Mouse (Mus musculus) kidney, embryonic 14.5 days (tissue): ENCODE data around the gene Pou2f1. TPM values are rescaled to one million over a fixed set of nuclear protein-coding genes. Genes with fewer than 3 reads are reported as not detected.

ENCODE experiments used
- ATAC-seq: fragments of 200-750 bp; cut with Nextera tagmentation; 2 replicates; pipeline ENCODE4 v1.8.0; 2017; ENCODE audit warnings: moderate number of reproducible peaks, mild to moderate bottlenecking, moderate TSS enrichment, moderate library complexity; ENCODE audit not compliant: low FRiP score, low TSS enrichment
- H3K27ac ChIP-seq: fragments of 300-500 bp; sonication (generic); 2 replicates; pipeline ENCODE4 v1.5.1; 2014; ENCODE audit warnings: low read depth, mild to moderate bottlenecking, low read length, moderate library complexity, mixed read lengths
- H3K27me3 ChIP-seq: fragments of 300-500 bp; sonication (generic); 2 replicates; pipeline ENCODE4 v1.6.1; 2014; ENCODE audit warnings: mild to moderate bottlenecking, low read length; ENCODE audit not compliant: control insufficient read depth, insufficient read depth
- H3K36me3 ChIP-seq: fragments of 300-500 bp; sonication (generic); 2 replicates; pipeline ENCODE4 v1.6.1; 2014; ENCODE audit warnings: low read length, mixed read lengths; ENCODE audit not compliant: control insufficient read depth, insufficient read depth
- H3K4me1 ChIP-seq: fragments of 300-500 bp; sonication (generic); 2 replicates; pipeline ENCODE4 v1.6.1; 2014; ENCODE audit warnings: low read length, mixed read lengths; ENCODE audit not compliant: control insufficient read depth, insufficient read depth
- H3K4me2 ChIP-seq: fragments of 300-500 bp; sonication (generic); replicated peaks from 2 replicates; pipeline ENCODE4 v1.6.1; 2014; ENCODE audit warnings: low read depth, mild to moderate bottlenecking, low read length
- H3K4me3 ChIP-seq: fragments of 300-500 bp; sonication (generic); 2 replicates; pipeline ENCODE4 v1.5.1; 2014; ENCODE audit warnings: mild to moderate bottlenecking, low read length
- H3K9ac ChIP-seq: fragments of 300-500 bp; sonication (generic); 2 replicates; pipeline ENCODE4 v1.6.1; 2014; ENCODE audit warnings: low read depth, mild to moderate bottlenecking, low read length, moderate library complexity
- H3K9me3 ChIP-seq: fragments of 300-500 bp; sonication (generic); 2 replicates; pipeline ENCODE4 v1.6.1; 2016; ENCODE audit warnings: low read length; ENCODE audit not compliant: control insufficient read depth
- WGBS: fragments of 180-500 bp; shearing (Covaris S2); extraction: QIAGEN DNeasy Blood & Tissue Kit; methylation state at CpG from one replicate; pipeline ENCODE4 v1.1.7; 2014; 5-methylcytosine and 5-hydroxymethylcytosine counted together
- polyA plus RNA-seq: library from polyadenylated mRNA; unstranded; fragments of >200 nt; fragmentation: Nextera tagmentation; extraction: Ambion mirVana; gene quantifications from 2 replicates; pipeline ENCODE4 v1.2.1, GENCODE M21; 2014

Pou2f1 gene
- polyA plus RNA-seq, 1 experiment from 2014 or later: 32.6 TPM

- Histone ChIP-seq H3K27me3 (peaks cover 15% of the 10 kb centered on the region), H3K9me3 (no peaks in the 10 kb centered on the region), H3K9ac (no peak overlapping the region), H3K4me1 (peaks cover 23% of the 10 kb centered on the region), H3K4me2 (no peak overlapping the region), H3K36me3 (no peaks in the 10 kb centered on the region), H3K4me3 (no peak overlapping the region), H3K27ac (no peak overlapping the region)
- 82% methylated on average over 8 of the region's 8 CpGs for WGBS
- ATAC-seq: no peak
Measured at GRCm38 (mm10) chr1:165848417-165848816, 154.1 kb downstream of the Pou2f1 start.

GRCm38 (mm10) chr1:165845366-165845765 lies 157.1 kb downstream of the Pou2f1 start:
- Histone ChIP-seq H3K27ac (no peak overlapping the region), H3K9ac (peak overlapping the region; percentile 45; the same call in 1 of the 2 replicates), H3K27me3 (peaks cover 17% of the 10 kb centered on the region), H3K36me3 (no peaks in the 10 kb centered on the region), H3K4me3 (peak overlapping the region; percentile 54), H3K9me3 (no peaks in the 10 kb centered on the region), H3K4me1 (peaks cover 28% of the 10 kb centered on the region), H3K4me2 (peak overlapping the region; percentile 100)
- ATAC-seq: no peak
- WGBS: 4% methylated on average over 14 of the region's 14 CpGs

- under 1% methylated on average over 22 of the region's 26 CpGs for WGBS
- H3K36me3 ChIP-seq: no peaks in the 10 kb centered on the region
- H3K4me3 ChIP-seq: peak overlapping the region; percentile 54
- H3K27ac ChIP-seq: no peak overlapping the region
- peaks cover 28% of the 10 kb centered on the region for H3K4me1 ChIP-seq
- peak; percentile 24 for ATAC-seq
- H3K9ac ChIP-seq: peak overlapping the region; percentile 45; the same call in 1 of the 2 replicates
- H3K9me3 ChIP-seq: no peaks in the 10 kb centered on the region
- H3K27me3 ChIP-seq: peaks cover 18% of the 10 kb centered on the region
- peak overlapping the region; percentile 100 for H3K4me2 ChIP-seq
Measured at GRCm38 (mm10) chr1:165844956-165845355, 157.5 kb downstream of the Pou2f1 start.

- no peak overlapping the region for H3K27ac ChIP-seq
- H3K4me1 ChIP-seq: peaks cover 28% of the 10 kb centered on the region
- no peaks in the 10 kb centered on the region for H3K9me3 ChIP-seq
- peak overlapping the region; percentile 54 for H3K4me3 ChIP-seq
- peak; percentile 71 for ATAC-seq
- H3K27me3 ChIP-seq: peaks cover 20% of the 10 kb centered on the region
- peak overlapping the region; percentile 45; the same call in 1 of the 2 replicates for H3K9ac ChIP-seq
- peak overlapping the region; percentile 100 for H3K4me2 ChIP-seq
- 1% methylated on average over 20 of the region's 20 CpGs for WGBS
- H3K36me3 ChIP-seq: no peaks in the 10 kb centered on the region
Measured at GRCm38 (mm10) chr1:165844466-165844951, 158.0 kb downstream of the Pou2f1 start.

GRCm38 (mm10) chr1:165843586-165843985 lies 158.9 kb downstream of the Pou2f1 start:
- Histone ChIP-seq H3K4me1 (peaks cover 25% of the 10 kb centered on the region), H3K4me2 (no peak overlapping the region), H3K9me3 (no peaks in the 10 kb centered on the region), H3K27me3 (peaks cover 20% of the 10 kb centered on the region), H3K9ac (no peak overlapping the region), H3K4me3 (no peak overlapping the region), H3K27ac (no peak overlapping the region), H3K36me3 (no peaks in the 10 kb centered on the region)
- no peak for ATAC-seq
- 52% methylated on average over 3 of the region's 3 CpGs for WGBS

GRCm38 (mm10) chr1:165842170-165842569 lies 160.3 kb downstream of the Pou2f1 start:
- WGBS: 43% methylated on average over 7 of the region's 7 CpGs
- H3K9ac ChIP-seq: no peak overlapping the region
- H3K4me3 ChIP-seq: no peak overlapping the region
- H3K9me3 ChIP-seq: no peaks in the 10 kb centered on the region
- no peak overlapping the region for H3K4me2 ChIP-seq
- H3K27me3 ChIP-seq: peaks cover 20% of the 10 kb centered on the region
- ATAC-seq: no peak
- H3K27ac ChIP-seq: no peak overlapping the region
- peaks cover 36% of the 10 kb centered on the region for H3K4me1 ChIP-seq
- no peaks in the 10 kb centered on the region for H3K36me3 ChIP-seq

- Histone ChIP-seq H3K36me3 (no peaks in the 10 kb centered on the region), H3K27me3 (peaks cover 19% of the 10 kb centered on the region), H3K4me3 (peak overlapping the region; percentile 39), H3K9ac (peak overlapping the region; percentile 62), H3K4me2 (peak overlapping the region; percentile 48), H3K9me3 (no peaks in the 10 kb centered on the region), H3K4me1 (peaks cover 46% of the 10 kb centered on the region), H3K27ac (no peak overlapping the region)
- WGBS: 11% methylated on average over 31 of the region's 31 CpGs
- ATAC-seq: 0 out of 2 replicates have a peak, but pooled peaks have one; percentile 37
Measured at GRCm38 (mm10) chr1:165840548-165841230, 161.8 kb downstream of the Pou2f1 start.

GRCm38 (mm10) chr1:165839201-165839600 lies 163.3 kb downstream of the Pou2f1 start:
- no peak overlapping the region for H3K4me2 ChIP-seq
- H3K27me3 ChIP-seq: peaks cover 13% of the 10 kb centered on the region
- no peaks in the 10 kb centered on the region for H3K9me3 ChIP-seq
- no peak overlapping the region for H3K9ac ChIP-seq
- H3K27ac ChIP-seq: no peak overlapping the region
- ATAC-seq: no peak
- peaks cover 36% of the 10 kb centered on the region for H3K4me1 ChIP-seq
- no peaks in the 10 kb centered on the region for H3K36me3 ChIP-seq
- WGBS: 63% methylated on average over 4 of the region's 4 CpGs
- H3K4me3 ChIP-seq: no peak overlapping the region

GRCm38 (mm10) chr1:165837546-165837945 lies 164.9 kb downstream of the Pou2f1 start:
- Histone ChIP-seq H3K27ac (peak overlapping the region; percentile 25; the same call in 1 of the 2 replicates), H3K36me3 (no peaks in the 10 kb centered on the region), H3K4me3 (no peak overlapping the region), H3K9ac (no peak overlapping the region), H3K27me3 (peaks cover 3% of the 10 kb centered on the region), H3K4me2 (peak overlapping the region; percentile 8; the same call in 1 of the 2 replicates), H3K9me3 (no peaks in the 10 kb centered on the region), H3K4me1 (peaks cover 38% of the 10 kb centered on the region)
- no peak for ATAC-seq
- WGBS: 32% methylated on average over 8 of the region's 8 CpGs
